Mouse (Mus musculus): Measurements from ENCODE around the gene Wscd1.

Wscd1 gene

DNA sequence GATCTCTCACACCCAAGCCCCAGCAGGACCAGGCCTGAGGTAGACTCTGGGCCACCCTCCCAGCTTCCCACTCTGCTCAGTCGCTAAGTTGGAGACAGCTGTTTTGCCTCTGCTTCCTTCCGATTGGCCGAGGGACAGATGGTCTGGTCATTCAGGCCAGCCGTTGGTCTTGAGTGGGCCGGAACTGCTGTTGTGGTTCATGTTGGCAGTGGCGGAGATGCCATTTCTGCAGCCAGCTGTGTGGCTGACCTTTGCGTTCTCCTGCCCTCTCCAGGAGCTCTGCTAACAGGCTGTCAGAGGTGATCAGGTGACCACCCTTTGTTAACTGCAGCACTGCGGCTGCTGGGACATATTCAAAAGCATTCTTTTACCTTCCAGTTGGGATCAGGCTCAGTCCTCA is 20.0 kb downstream of the Wscd1 start:
- 76% methylated on average over 8 of the region's 8 CpGs for WGBS

DNA sequence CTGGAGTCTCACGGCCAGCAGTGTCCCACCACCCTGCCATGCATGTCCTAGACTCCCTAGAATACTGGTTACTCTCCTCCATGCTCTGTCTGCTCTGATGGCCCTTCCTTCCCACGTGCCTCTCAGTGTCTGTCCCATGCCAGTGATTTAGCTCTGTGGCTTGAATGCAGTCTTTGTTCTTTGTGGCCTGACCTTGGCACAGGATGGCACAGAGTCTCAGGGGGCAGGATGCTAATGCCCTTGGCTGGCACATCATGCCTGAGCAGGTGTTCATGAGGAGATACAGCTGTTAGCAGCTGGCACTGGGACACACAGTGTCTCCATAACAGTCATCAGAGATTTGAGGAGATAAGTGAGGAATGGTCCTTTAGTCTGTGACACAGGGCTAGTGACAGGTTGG is 20.8 kb downstream of the Wscd1 start:
- 56% methylated on average over 2 of the region's 2 CpGs for WGBS

DNA sequence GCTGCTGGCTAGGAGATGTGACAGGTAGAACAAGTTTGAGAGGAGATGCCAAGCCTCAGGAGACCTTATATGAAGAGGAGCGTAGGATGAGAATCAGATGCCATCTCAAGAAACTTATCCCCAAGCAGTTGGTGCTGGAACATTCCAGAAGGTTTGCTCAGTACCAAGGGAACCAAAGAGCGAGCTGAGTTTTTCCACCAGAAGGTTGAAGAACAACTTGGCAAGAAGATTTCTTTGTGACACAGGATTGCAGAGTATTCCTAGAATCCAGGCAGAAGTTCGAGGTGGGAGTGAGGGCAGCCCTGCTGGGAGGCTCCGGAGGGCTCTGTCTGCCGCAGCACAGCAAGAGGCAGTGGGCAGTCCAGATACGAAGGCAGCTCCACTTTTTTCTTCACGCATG is 21.4 kb downstream of the Wscd1 start:
- 45% methylated on average over 7 of the region's 7 CpGs for WGBS

DNA sequence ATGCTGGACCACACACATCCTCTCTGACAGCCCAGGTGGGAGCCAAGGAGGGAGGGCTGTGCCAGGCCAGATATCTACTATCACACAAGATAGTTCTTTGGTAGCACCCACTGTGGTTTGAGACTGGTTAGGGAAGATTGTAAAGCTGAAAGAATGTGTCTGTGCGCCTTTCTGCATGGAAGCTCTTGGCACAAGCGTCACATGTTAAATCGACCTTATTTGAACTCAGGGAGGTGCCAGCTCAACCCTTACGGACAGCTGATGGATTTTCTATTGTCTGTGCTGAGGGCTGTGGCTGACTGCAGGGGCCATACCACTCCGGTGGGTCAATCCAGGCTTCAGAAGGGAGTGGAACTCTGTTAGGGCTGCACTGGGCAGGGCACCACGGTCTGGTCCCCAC is 22.3 kb downstream of the Wscd1 start:
- 50% methylated on average over 6 of the region's 6 CpGs for WGBS

DNA sequence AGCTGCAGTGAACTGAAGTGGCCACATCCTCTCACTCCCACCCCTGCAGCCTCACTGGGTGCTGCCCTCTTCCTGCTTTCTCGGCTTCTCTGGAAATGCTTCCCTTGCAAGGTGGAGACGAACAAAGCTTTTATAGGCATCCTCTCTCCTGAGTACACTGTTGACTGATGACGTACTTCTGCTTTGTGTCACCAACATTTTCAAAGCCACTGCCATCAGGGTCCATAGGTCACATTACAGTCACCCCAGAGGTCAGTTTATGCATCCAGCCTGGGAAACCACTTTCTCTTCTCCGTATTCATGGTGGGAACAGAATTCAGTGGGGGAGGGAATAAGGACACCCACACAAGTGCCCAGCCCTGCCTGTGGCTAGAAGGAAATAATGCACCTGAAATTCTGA is 23.1 kb downstream of the Wscd1 start:
- 44% methylated on average over 4 of the region's 4 CpGs for WGBS

DNA sequence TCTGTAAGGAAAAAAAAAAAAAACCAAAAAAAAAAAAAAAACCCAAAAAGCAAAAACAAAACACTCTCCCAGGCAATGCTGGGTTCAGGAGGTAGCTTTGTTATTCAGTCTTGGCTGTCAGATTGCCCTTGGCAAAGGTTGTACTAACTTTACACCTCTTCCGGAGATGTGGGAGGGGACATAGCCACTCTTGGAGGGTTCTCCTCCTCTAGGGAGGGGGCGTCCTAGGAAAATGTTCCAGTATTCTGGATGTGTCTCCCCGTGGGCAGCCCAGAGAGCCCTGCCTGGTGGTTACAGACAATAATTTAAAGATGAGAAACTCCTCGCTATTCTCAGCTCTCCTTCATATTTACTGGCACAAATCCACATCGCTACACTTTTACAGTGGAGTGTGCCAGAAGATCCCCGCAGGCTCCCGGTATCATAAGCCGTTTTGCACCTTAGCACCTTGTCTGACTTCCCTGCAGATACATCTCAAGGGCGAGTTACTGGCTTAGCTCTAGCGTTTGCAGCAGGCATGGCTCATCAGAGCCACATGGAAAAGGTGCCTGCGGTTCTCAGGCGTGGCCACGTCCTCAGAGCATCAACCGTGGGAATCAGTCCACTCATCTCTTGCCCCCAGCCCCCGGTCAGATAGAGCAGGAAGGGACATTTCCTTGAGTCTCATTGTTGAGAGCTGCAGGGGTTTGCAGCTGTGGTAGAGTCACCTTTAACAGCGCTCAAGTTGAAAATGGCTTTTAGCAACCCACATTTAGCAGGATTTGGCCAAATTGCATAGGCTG is 24.5 kb downstream of the Wscd1 start:
- WGBS, result 27% methylated on average over 16 of the region's 16 CpGs

DNA sequence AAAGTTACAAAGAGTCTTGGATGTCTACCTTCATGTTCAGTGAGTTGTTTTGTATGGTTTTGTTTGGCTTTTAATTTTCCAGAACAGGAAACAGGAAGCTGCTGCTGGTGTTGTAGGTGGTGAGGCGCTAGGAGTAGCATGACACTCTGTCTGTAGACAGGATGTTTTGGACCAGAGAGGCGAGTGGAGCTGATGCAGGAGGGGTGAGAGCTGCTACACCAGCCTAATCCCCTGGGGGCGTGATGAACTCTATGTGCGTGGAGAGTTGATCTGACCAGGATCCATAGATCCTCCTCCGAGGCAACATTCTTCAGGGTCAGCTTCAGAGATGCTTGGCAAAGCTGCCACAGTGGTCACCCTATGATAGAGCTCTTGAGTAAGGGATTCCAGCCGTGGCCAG is 25.3 kb downstream of the Wscd1 start:
- 68% methylated on average over 6 of the region's 6 CpGs for WGBS

DNA sequence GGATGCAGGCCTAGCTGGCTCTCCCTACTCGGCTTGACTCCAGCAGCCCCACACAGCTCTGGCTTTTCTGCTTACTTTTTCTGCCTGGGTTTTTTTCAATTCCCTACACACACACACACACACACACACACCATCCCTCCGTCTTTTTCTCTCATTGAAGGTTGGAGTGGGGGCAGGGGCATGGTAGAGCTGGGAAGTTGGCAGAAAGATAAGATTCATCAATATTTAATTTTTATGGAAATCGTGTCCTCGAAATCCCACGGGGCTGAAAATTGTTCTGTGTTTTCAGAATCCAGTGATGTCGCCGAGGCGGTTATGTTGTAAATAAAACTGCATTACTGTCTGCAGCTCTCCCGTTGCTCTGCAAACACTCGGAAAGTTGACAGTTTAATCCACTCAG is 29.9 kb downstream of the Wscd1 start:
- 49% methylated on average over 10 of the region's 10 CpGs for WGBS

DNA sequence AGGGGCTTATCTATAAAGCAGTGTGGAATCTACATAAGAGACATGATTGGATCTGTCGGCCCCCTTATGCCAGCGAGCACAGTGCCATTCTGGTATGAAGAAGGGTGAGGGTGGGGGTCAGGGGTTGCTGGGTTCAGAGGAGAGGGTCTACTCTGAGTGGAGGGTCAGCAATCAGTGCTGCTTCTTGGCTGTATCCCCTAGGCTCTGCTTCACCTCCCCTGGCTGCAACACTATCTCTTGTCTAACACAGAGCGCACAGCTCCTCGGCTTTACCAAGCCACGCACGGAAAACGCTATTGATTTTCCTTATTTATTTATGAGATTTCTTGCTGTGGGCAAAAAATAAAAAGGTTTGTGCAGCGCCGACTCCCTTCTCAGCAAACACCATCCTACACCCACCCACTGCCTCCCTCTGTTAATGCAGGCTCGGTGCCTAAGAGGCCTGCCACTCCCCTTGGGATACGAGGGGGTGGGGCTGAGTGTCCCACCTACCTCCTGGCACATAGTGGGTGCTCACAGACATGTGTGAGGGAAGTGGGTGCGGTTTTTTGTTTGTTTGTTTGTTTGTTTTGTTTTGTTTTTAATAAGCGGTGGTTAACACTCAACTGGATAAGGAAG is 32.1 kb downstream of the Wscd1 start:
- whole genome bisulfite sequencing, result 67% methylated on average over 13 of the region's 13 CpGs

DNA sequence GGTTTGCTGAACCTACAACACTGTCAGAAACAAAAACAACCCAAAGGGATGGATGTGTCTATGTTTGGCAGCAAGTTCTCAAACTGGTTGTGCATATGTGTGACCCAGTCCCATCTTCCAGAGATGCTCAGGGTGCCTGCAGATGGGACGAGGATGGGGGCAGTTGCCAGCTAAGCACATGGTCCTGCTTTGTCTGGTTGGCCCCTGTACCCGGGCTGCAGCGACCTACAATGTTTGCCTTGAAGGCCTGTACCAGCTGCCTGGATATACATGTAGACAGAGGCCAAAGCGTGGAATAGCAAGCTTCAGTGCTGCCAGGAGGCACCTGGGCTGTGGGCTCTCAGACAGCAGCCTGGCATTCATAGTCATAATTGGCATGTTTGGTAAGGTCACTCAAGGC is 35.8 kb downstream of the Wscd1 start:
- 61% methylated on average over 4 of the region's 4 CpGs for WGBS

DNA sequence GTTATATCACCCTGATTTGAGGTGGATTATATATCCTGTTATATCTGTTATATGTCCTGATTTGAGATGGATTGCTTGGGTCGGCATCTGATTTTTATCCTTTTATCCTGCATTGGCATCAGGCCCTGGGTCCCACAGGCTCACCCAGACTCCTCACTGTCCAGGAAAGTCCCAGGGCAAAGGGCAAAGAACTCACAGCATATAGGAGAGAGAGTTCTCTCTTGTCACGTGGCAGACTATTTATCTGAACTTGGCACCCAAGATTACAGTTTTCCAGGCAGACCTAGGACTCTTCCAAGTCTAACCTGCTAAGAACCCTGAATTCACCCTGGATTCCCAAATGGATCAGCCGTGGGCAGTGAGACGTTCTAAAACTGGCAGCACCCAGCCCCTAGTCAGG is 38.5 kb downstream of the Wscd1 start:
- WGBS, result 86% methylated on average over 4 of the region's 4 CpGs

DNA sequence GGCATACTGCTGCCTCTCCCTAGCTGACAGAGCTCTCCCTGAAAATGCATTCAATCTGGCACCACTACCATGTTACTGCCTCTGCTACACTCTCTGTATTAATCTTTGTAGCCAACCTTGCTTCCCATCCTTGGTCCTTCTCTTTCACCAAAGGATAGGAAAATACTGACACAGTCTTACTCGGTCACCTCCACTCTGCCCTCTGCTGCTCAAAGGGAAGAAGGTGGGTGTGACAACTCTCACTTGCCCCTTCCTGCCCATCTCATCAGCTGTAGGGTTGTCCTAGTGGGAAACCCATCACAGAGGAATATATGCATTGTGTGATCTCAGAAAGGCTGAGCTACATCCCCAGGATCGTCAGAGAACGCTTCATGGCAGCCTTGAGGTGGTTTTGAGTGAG is 40.5 kb downstream of the Wscd1 start:
- 82% methylated on average over 3 of the region's 3 CpGs for WGBS

DNA sequence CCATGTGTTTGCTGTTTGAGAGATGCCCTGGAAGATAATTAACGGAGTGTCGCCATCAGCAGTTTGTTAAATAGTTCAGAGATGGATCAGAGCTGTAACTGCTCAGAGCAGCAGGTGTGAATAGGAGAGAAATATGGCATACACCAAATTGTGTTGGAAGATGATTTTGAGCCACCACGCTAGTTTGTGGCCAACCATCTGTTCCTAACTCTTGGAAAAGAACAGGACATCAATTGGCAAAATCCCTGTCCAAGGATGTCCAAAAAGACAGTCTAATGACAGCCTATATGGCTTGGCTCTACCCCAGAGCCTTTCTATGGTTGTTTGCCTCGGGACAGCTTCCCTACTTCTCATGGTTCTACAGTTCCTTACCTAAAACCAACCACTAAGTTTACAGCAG is 49.5 kb downstream of the Wscd1 start:
- 79% methylated on average over 4 of the region's 4 CpGs for WGBS

DNA sequence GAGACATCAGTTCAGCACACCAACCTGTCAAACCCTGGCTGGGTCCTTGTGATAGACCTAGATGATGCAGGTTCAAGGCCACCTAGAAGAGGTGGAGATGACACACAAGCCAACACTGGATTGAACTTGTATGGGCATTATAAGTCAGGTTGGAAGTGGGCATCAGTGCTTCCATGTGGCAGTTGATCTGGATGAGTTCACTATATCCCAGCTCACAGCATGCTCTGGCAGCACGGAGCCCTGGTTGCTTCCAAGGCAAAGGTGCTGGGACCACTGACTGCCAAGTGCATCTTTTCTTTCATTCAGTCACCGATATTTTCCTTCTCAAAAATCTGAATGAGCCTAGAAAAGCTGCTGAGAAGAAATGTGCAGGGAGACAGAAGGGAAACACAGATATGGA is 58.8 kb downstream of the Wscd1 start:
- WGBS, result 91% methylated on average over 2 of the region's 2 CpGs

DNA sequence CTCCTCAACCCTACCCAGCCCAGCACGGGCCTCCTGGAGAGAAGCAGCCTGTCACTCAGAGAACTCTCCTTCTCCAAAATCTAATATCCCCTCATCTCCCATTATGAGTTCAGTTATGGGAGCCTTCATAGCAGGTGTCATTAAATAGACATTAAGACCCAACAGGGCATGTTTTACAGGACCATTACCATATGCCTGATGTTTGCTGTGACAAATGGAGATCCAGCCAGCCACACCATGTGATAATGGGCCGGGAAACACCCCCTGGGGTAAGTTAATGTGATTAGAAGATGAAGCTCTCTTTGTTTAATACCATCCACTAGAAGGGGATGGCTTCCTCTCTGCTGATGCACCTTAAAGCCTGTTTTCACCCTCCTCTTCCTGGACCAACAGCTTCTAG is 62.1 kb downstream of the Wscd1 start:
- 81% methylated on average over 2 of the region's 2 CpGs for WGBS

DNA sequence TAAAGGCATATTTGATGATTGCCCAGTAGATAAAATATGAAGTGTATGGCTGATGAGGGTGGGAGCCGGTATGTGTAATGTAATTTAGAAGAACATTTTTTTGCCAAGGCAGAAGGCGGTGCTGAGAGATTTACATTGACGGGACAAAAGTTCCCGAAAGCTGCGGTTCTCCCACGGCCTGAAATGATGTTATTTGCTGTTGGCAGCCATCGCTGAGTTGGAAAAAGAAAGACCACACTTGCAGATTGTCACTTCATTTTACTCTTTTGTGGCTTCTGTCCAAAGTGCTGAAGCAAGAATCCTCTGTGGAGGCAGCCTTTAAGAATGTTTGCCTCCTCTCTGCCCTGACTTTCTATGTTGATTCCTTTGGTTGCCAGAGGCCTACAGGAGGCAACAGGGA is 63.2 kb downstream of the Wscd1 start:
- WGBS, result 40% methylated on average over 7 of the region's 7 CpGs

DNA sequence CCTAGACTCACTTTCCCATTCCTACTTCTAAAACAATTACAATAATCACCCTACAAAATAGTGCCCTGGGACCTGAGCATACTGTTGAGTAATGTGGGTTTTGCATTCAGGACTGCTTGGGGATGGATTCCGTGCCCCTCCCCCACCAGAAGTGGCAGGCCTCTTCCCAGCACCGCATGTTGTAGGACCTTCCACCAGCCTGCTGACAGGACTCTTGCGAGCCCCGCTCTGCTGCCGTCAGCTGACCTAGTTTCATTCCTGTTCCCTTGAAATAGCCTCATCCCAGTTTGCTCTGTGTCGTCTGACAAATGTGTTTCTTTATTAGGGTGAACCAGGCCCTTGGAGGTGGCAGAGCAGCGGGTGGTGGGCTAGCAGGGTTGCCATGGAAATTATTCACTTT is 64.8 kb downstream of the Wscd1 start:
- WGBS, result 43% methylated on average over 7 of the region's 7 CpGs

DNA sequence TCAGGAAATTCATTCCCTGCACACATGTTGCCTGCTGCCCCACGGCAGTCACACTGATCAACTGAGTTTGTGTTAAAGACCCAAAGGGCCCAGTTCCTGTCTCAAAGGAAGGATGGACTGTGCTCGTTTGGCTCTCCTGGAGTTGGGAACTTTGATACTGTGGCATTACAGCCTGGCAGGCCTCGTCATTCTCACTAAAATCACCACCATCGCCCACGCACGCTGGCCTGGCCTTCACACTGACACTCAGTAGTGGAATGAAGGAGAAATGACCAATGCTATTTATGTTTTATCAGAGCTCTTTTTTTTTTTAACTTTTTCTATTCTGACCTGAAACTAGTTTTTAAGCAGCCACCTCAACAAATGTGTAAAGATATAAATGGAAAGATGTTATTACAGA is 65.6 kb downstream of the Wscd1 start:
- 93% methylated on average over 6 of the region's 6 CpGs for WGBS

DNA sequence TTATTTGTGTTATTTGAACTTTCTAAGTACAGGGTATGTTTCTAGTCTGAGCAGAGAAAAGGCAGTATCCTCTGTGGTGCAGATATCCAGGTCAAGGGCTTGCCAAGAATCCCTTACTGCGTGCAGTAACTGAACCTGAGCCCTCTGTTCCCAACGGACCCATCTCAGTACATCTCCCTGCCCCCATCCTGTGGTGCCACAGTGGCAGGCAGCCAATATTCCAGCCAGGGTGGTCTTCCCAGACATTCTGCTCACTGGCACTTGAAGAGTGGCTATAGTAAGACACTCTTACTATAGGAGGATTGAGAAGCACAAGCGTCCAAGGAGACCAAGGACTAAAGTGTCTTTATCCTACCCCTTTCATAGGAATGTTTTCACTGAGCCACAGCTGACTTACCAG is 67.2 kb downstream of the Wscd1 start:
- WGBS, result 78% methylated on average over 3 of the region's 3 CpGs

DNA sequence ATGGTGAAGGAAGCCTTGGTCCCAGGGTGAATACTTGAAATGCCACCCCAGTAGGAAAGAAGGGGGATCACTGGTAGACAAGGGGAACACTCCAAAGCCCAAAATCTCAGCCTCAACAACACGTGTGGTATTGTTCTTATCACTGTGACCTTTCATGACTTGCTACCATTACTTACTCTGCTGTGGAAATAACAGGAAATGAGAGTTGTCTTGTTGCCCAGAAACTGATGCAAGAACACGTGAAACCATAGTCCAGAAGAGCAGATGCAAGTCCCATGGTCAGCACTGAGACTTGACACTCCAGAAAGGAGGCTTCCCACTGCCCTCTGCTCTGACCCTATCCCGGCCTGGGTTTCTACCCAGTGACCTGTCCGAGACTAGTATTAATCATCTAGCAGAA is 67.6 kb downstream of the Wscd1 start:
- 78% methylated on average over 4 of the region's 4 CpGs for WGBS

DNA sequence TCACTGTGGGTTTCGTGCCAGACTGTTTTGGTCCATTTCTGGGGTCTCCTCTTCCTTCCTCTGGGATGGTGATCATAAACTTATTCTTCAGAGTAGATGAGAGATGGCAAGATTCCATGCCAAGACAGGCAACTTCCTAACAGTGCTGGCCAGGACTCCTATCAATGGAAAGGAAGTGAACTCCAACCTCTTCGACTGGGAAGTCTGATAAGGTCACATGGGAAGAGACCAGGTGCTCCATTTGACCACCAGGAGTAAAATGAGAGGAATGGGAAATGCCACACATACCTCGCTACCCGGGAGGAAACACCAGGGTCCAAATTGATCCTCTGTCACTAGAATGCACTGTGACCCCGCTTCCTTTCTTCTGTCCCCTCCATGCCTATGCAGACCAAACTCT is 68.4 kb downstream of the Wscd1 start:
- WGBS, result 83% methylated on average over 5 of the region's 5 CpGs

DNA sequence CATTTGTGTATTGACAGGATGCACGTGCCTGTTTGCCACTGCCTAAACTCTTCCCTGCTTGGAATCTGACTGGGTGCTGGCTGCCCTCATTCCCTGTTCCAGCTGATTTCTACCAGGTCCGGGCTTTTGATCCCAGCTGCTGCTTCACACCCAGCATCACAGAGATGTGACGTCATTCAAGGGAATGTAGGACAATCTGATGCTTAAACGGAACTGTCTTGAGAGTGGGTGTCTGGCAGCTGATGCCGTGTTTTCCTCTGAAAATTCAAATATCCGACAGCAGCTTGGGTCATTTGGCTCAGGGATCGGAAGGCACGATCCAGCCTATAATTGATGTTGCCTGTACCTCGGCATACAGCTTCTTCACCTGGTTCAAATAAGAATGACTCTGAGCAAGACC is 70.2 kb downstream of the Wscd1 start:
- 33% methylated on average over 9 of the region's 9 CpGs for WGBS

DNA sequence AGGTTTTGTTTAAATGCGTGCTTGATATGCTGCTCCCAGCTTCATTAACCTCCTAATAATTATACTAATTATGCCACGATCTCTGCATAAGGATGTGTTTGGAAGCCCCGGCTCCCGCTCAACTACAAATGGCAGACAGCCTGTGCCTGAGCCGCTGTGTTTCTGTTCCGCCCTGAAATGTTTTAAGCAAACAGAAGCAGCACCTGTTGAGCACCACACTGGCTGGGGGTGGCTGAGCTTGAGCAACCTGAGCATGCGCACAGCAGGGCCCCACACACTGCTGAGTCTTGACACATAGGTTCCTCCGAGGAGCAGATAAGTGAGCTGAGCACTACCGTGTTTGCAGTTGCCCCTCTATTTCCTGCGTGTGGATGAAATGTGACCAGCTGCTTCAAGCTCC is 71.1 kb downstream of the Wscd1 start:
- WGBS, result 17% methylated on average over 10 of the region's 10 CpGs

DNA sequence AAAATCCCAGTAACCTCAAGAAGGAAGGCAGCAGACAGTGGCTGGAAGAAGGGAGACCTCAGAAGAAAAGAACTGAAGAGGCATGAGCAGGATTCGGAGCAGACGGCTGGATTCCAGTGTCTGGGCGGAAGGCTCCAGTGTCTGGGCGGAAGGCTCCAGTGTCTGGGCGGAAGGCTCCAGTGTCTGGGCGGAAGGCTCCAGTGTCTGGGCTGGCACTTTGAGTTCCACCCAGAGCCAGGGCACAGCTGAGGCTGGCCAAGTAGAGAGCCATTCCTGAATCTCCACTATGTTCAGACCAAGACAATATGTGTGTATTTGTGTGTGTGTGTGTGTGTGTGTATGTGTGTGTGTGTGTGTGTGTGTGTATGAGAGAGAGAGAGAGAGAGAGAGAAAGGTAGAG is 71.8 kb downstream of the Wscd1 start:
- 54% methylated on average over 6 of the region's 6 CpGs for WGBS

Measured in cerebral cortex, adult 2 months (tissue).